Mouse (Mus musculus) spleen, adult 2 months (tissue): ENCODE results near the gene Tomm20l.

Experiments
- CTCF ChIP-seq: fragments of 200-500 bp; IDR thresholded peaks from 2 replicates; pipeline ENCODE4 v1.5.1; 2011; ENCODE audit warnings: mild to moderate bottlenecking, inconsistent platforms; ENCODE audit not compliant: insufficient read depth, insufficient read length, insufficient replicate concordance; ENCODE audit errors: extremely low read depth
- POLR2A ChIP-seq: fragments of 200-500 bp; IDR thresholded peaks from 2 replicates; pipeline ENCODE4 v1.6.1; 2011; ENCODE audit warnings: low read depth, low read length, inconsistent platforms

DNA sequence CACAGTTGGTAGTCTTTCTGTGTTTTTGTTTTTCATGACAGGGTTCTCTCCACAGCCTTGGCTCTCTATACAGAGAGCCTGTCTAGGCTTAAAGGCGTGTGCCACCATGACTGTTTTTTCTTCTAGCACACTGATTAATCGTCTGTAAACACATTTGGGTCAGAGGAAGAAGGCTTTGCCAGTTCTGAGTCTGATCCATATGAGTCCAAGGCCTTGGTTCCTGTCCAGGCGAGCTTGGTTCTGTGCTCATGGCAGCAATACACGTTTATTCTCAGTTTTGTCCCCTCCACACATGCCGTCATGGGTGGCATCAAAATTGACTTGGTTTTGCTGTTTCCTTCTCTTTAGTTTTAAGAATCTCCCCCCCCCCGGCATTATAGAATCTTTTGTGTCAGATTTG, 38.2 kb downstream of the Tomm20l start:
- TF ChIP-seq CTCF (no peak), POLR2A (no peak)
